Mouse (Mus musculus): ENCODE measurements around the gene Efhd1. TPM values are rescaled to one million over a fixed set of nuclear protein-coding genes. Genes with fewer than 3 reads are reported as not detected.
A peak's percentile ranks its signal among the peaks of the same experiment; 100 is the strongest.

Efhd1 gene
- polyA plus RNA-seq, 1 experiment from 2014 or later = 8.5 TPM

- no peak for ATAC-seq (ENCODE audit: low FRiP score, low TSS enrichment)
- peak overlapping the region; percentile 91 for H3K27ac ChIP-seq (ENCODE audit: low read length)
- H3K9me3 ChIP-seq (ENCODE audit: low read length) = no peaks in the 10 kb centered on the region
- no peaks in the 10 kb centered on the region for H3K27me3 ChIP-seq (ENCODE audit: insufficient read depth, low read length)
- H3K36me3 ChIP-seq (ENCODE audit: insufficient read depth, low read length) = no peaks in the 10 kb centered on the region
- H3K9ac ChIP-seq (replicated peaks; ENCODE audit: low read length) = no peak overlapping the region; the same call in 1 of the 2 replicates
- H3K4me1 ChIP-seq (ENCODE audit: insufficient read depth, low read length) = peaks cover 18% of the 10 kb centered on the region
- 27% methylated on average over 4 of the region's 4 CpGs for WGBS
- no peak overlapping the region for H3K4me2 ChIP-seq (replicated peaks; ENCODE audit: low read depth, low read length)
- H3K4me3 ChIP-seq (ENCODE audit: low read length) = no peak overlapping the region
These were observed 30.8 kb downstream of the Efhd1 start for GRCm38 (mm10) chr1:87294951-87295350.

GRCm38 (mm10) chr1:87297346-87297925 lies 33.3 kb downstream of the Efhd1 start:
- H3K4me1 ChIP-seq (ENCODE audit: insufficient read depth, low read length) = peaks cover 15% of the 10 kb centered on the region
- no peak overlapping the region for H3K4me3 ChIP-seq (ENCODE audit: low read length)
- ATAC-seq (ENCODE audit: low FRiP score, low TSS enrichment) = no peak
- H3K27me3 ChIP-seq (ENCODE audit: insufficient read depth, low read length) = no peaks in the 10 kb centered on the region
- WGBS = 85% methylated on average over 10 of the region's 10 CpGs
- no peaks in the 10 kb centered on the region for H3K9me3 ChIP-seq (ENCODE audit: low read length)
- H3K9ac ChIP-seq (replicated peaks; ENCODE audit: low read length) = no peak overlapping the region
- no peak overlapping the region for H3K4me2 ChIP-seq (replicated peaks; ENCODE audit: low read depth, low read length)
- H3K36me3 ChIP-seq (ENCODE audit: insufficient read depth, low read length) = no peaks in the 10 kb centered on the region
- no peak overlapping the region for H3K27ac ChIP-seq (ENCODE audit: low read length)

- peak; percentile 44; the same call in 1 of the 2 replicates for ATAC-seq (ENCODE audit: low FRiP score, low TSS enrichment)
- Histone ChIP-seq H3K9me3 (ENCODE audit: low read length) (no peaks in the 10 kb centered on the region), H3K4me1 (ENCODE audit: insufficient read depth, low read length) (no peaks in the 10 kb centered on the region), H3K36me3 (ENCODE audit: insufficient read depth, low read length) (no peaks in the 10 kb centered on the region), H3K27ac (ENCODE audit: low read length) (no peak overlapping the region), H3K4me3 (ENCODE audit: low read length) (no peak overlapping the region), H3K4me2 (replicated peaks; ENCODE audit: low read depth, low read length) (no peak overlapping the region), H3K27me3 (ENCODE audit: insufficient read depth, low read length) (no peaks in the 10 kb centered on the region), H3K9ac (replicated peaks; ENCODE audit: low read length) (no peak overlapping the region)
- 42% methylated on average over 14 of the region's 14 CpGs for WGBS
These were observed 36.5 kb downstream of the Efhd1 start for GRCm38 (mm10) chr1:87300360-87301286.

GRCm38 (mm10) chr1:87301971-87302370 lies 37.8 kb downstream of the Efhd1 start:
- H3K4me3 ChIP-seq (ENCODE audit: low read length) = no peak overlapping the region

GRCm38 (mm10) chr1:87308952-87309351 lies 44.8 kb downstream of the Efhd1 start:
- H3K36me3 ChIP-seq (ENCODE audit: insufficient read depth, low read length) = no peaks in the 10 kb centered on the region
- H3K4me1 ChIP-seq (ENCODE audit: insufficient read depth, low read length) = no peaks in the 10 kb centered on the region
- no peak overlapping the region for H3K27ac ChIP-seq (ENCODE audit: low read length)
- no peak overlapping the region for H3K4me2 ChIP-seq (replicated peaks; ENCODE audit: low read depth, low read length)
- no peak overlapping the region for H3K9ac ChIP-seq (replicated peaks; ENCODE audit: low read length)
- H3K27me3 ChIP-seq (ENCODE audit: insufficient read depth, low read length) = no peaks in the 10 kb centered on the region
- no peaks in the 10 kb centered on the region for H3K9me3 ChIP-seq (ENCODE audit: low read length)
- WGBS = 95% methylated on average over 3 of the region's 3 CpGs
- ATAC-seq (ENCODE audit: low FRiP score, low TSS enrichment) = no peak
- no peak overlapping the region for H3K4me3 ChIP-seq (ENCODE audit: low read length)

More at GRCm38 (mm10) chr1:87301971-87302370, 37.8 kb downstream of the Efhd1 start:
- H3K27me3 ChIP-seq (ENCODE audit: insufficient read depth, low read length) = no peaks in the 10 kb centered on the region
- H3K9ac ChIP-seq (replicated peaks; ENCODE audit: low read length) = no peak overlapping the region
- H3K36me3 ChIP-seq (ENCODE audit: insufficient read depth, low read length) = no peaks in the 10 kb centered on the region
- no peaks in the 10 kb centered on the region for H3K4me1 ChIP-seq (ENCODE audit: insufficient read depth, low read length)
- 94% methylated on average over 2 of the region's 2 CpGs for WGBS
- ATAC-seq (ENCODE audit: low FRiP score, low TSS enrichment) = no peak
- no peak overlapping the region for H3K4me2 ChIP-seq (replicated peaks; ENCODE audit: low read depth, low read length)
- no peak overlapping the region for H3K27ac ChIP-seq (ENCODE audit: low read length)
- H3K9me3 ChIP-seq (ENCODE audit: low read length) = no peaks in the 10 kb centered on the region

- no peaks in the 10 kb centered on the region for H3K4me1 ChIP-seq (ENCODE audit: insufficient read depth, low read length)
- H3K27me3 ChIP-seq (ENCODE audit: insufficient read depth, low read length) = no peaks in the 10 kb centered on the region
- H3K9ac ChIP-seq (replicated peaks; ENCODE audit: low read length) = no peak overlapping the region
- no peaks in the 10 kb centered on the region for H3K36me3 ChIP-seq (ENCODE audit: insufficient read depth, low read length)
- 79% methylated on average over 16 of the region's 16 CpGs for WGBS
- H3K4me3 ChIP-seq (ENCODE audit: low read length) = no peak overlapping the region
- no peak overlapping the region for H3K4me2 ChIP-seq (replicated peaks; ENCODE audit: low read depth, low read length)
- no peak for ATAC-seq (ENCODE audit: low FRiP score, low TSS enrichment)
- no peaks in the 10 kb centered on the region for H3K9me3 ChIP-seq (ENCODE audit: low read length)
- H3K27ac ChIP-seq (ENCODE audit: low read length) = no peak overlapping the region
These were observed 45.5 kb downstream of the Efhd1 start for GRCm38 (mm10) chr1:87309621-87310020.

GRCm38 (mm10) chr1:87312681-87313080 lies 48.5 kb downstream of the Efhd1 start:
- Histone ChIP-seq H3K27ac (ENCODE audit: low read length) (no peak overlapping the region), H3K36me3 (ENCODE audit: insufficient read depth, low read length) (no peaks in the 10 kb centered on the region), H3K9me3 (ENCODE audit: low read length) (no peaks in the 10 kb centered on the region), H3K4me1 (ENCODE audit: insufficient read depth, low read length) (no peaks in the 10 kb centered on the region), H3K9ac (replicated peaks; ENCODE audit: low read length) (no peak overlapping the region), H3K27me3 (ENCODE audit: insufficient read depth, low read length) (no peaks in the 10 kb centered on the region), H3K4me2 (replicated peaks; ENCODE audit: low read depth, low read length) (no peak overlapping the region), H3K4me3 (ENCODE audit: low read length) (no peak overlapping the region)
- ATAC-seq (ENCODE audit: low FRiP score, low TSS enrichment) = no peak
- WGBS = 86% methylated on average over 2 of the region's 2 CpGs

GRCm38 (mm10) chr1:87313116-87313515 lies 49.0 kb downstream of the Efhd1 start:
- H3K27me3 ChIP-seq (ENCODE audit: insufficient read depth, low read length) = no peaks in the 10 kb centered on the region
- no peak for ATAC-seq (ENCODE audit: low FRiP score, low TSS enrichment)

GRCm38 (mm10) chr1:87313843-87314570 lies 49.8 kb downstream of the Efhd1 start:
- Histone ChIP-seq H3K27ac (ENCODE audit: low read length) (no peak overlapping the region), H3K4me2 (replicated peaks; ENCODE audit: low read depth, low read length) (no peak overlapping the region), H3K9me3 (ENCODE audit: low read length) (no peaks in the 10 kb centered on the region), H3K4me1 (ENCODE audit: insufficient read depth, low read length) (no peaks in the 10 kb centered on the region), H3K27me3 (ENCODE audit: insufficient read depth, low read length) (no peaks in the 10 kb centered on the region), H3K4me3 (ENCODE audit: low read length) (no peak overlapping the region), H3K9ac (replicated peaks; ENCODE audit: low read length) (no peak overlapping the region), H3K36me3 (ENCODE audit: insufficient read depth, low read length) (no peaks in the 10 kb centered on the region)
- no peak for ATAC-seq (ENCODE audit: low FRiP score, low TSS enrichment)
- 90% methylated on average over 8 of the region's 8 CpGs for WGBS

More at GRCm38 (mm10) chr1:87313116-87313515, 49.0 kb downstream of the Efhd1 start:
- H3K9ac ChIP-seq (replicated peaks; ENCODE audit: low read length) = no peak overlapping the region
- no peak overlapping the region for H3K4me3 ChIP-seq (ENCODE audit: low read length)
- H3K27ac ChIP-seq (ENCODE audit: low read length) = no peak overlapping the region
- H3K36me3 ChIP-seq (ENCODE audit: insufficient read depth, low read length) = no peaks in the 10 kb centered on the region
- no peaks in the 10 kb centered on the region for H3K4me1 ChIP-seq (ENCODE audit: insufficient read depth, low read length)
- 88% methylated on average over 2 of the region's 2 CpGs for WGBS
- no peak overlapping the region for H3K4me2 ChIP-seq (replicated peaks; ENCODE audit: low read depth, low read length)
- H3K9me3 ChIP-seq (ENCODE audit: low read length) = no peaks in the 10 kb centered on the region

Data from kidney, embryonic 16.5 days (tissue).